Mouse (Mus musculus) midbrain, embryonic 15.5 days (tissue): ENCODE measurements around the gene Aldh3a2. TPM values are rescaled to one million over a fixed set of nuclear protein-coding genes. Genes with fewer than 3 reads are reported as not detected.
"Not testable (repeated sequence)": the region's sequence is repeated elsewhere in the genome, so short reads cannot be mapped to it uniquely, and the experiment has no call there.

ENCODE experiments used
- ATAC-seq: fragments of 200-750 bp; cut with Nextera tagmentation; replicated peaks from 2 replicates; pipeline ENCODE4 v1.8.0; 2017; ENCODE audit warnings: moderate TSS enrichment
- H3K27ac ChIP-seq: fragments of 300-500 bp; sonication (generic); 2 replicates; pipeline ENCODE4 v1.5.1; 2015; ENCODE audit warnings: mild to moderate bottlenecking, inconsistent platforms
- H3K27me3 ChIP-seq: fragments of 300-500 bp; sonication (generic); replicated peaks from 2 replicates; pipeline ENCODE4 v1.6.1; 2015; ENCODE audit warnings: inconsistent platforms
- H3K36me3 ChIP-seq: fragments of 300-500 bp; sonication (generic); replicated peaks from 2 replicates; pipeline ENCODE4 v1.6.1; 2015; ENCODE audit warnings: inconsistent platforms
- H3K4me1 ChIP-seq: fragments of 300-500 bp; sonication (generic); 2 replicates; pipeline ENCODE4 v1.6.1; 2015; ENCODE audit warnings: inconsistent platforms
- H3K4me2 ChIP-seq: fragments of 300-500 bp; sonication (generic); 2 replicates; pipeline ENCODE4 v1.6.1; 2015; ENCODE audit warnings: inconsistent platforms, mild to moderate bottlenecking, moderate library complexity
- H3K4me3 ChIP-seq: fragments of 300-500 bp; sonication (generic); 2 replicates; pipeline ENCODE4 v1.5.1; 2015; ENCODE audit warnings: mild to moderate bottlenecking, inconsistent platforms
- H3K9ac ChIP-seq: fragments of 300-500 bp; sonication (generic); 2 replicates; pipeline ENCODE4 v1.6.1; 2015; ENCODE audit warnings: mild to moderate bottlenecking, inconsistent platforms
- H3K9me3 ChIP-seq: fragments of 300-500 bp; sonication (generic); 2 replicates; pipeline ENCODE4 v1.6.1; 2016; ENCODE audit warnings: inconsistent platforms
- WGBS: fragments of 180-500 bp; shearing (Covaris S2); methylation state at CpG from one replicate; pipeline ENCODE4 v1.1.7; 2015; ENCODE audit warnings: mixed read lengths; 5-methylcytosine and 5-hydroxymethylcytosine counted together
- polyA plus RNA-seq: library from polyadenylated mRNA; unstranded; fragments of >200 nt; fragmentation: Nextera tagmentation; extraction: Ambion mirVana; gene quantifications from 2 replicates; pipeline ENCODE4 v1.2.1, GENCODE M21; 2015

The Aldh3a2 gene
- polyA plus RNA-seq, 1 experiment from 2014 or later = 27.0 TPM

GRCm38 (mm10) chr11:61205167-61205950, 61.9 kb downstream of the Aldh3a2 start:
- no peaks in the 10 kb centered on the region for H3K9me3 ChIP-seq

GRCm38 (mm10) chr11:61202810-61203209, 64.5 kb downstream of the Aldh3a2 start:
- 78% methylated on average over 2 of the region's 2 CpGs for WGBS
- H3K27ac ChIP-seq = no peak overlapping the region
- H3K9ac ChIP-seq = no peak overlapping the region
- H3K9me3 ChIP-seq = no peaks in the 10 kb centered on the region
- ATAC-seq = no peak
- no peak overlapping the region for H3K4me2 ChIP-seq
- no peaks in the 10 kb centered on the region for H3K27me3 ChIP-seq
- no peaks in the 10 kb centered on the region for H3K36me3 ChIP-seq
- H3K4me3 ChIP-seq = no peak overlapping the region
- no peaks in the 10 kb centered on the region for H3K4me1 ChIP-seq

More at GRCm38 (mm10) chr11:61205167-61205950, 61.9 kb downstream of the Aldh3a2 start:
- H3K9ac ChIP-seq = no peak overlapping the region
- ATAC-seq = no peak
- no peak overlapping the region for H3K27ac ChIP-seq
- no peaks in the 10 kb centered on the region for H3K36me3 ChIP-seq
- no peak overlapping the region for H3K4me3 ChIP-seq
- no peaks in the 10 kb centered on the region for H3K27me3 ChIP-seq
- H3K4me1 ChIP-seq = no peaks in the 10 kb centered on the region
- no peak overlapping the region for H3K4me2 ChIP-seq
- 96% methylated on average over 10 of the region's 10 CpGs for WGBS

- no peak for ATAC-seq
- no peaks in the 10 kb centered on the region for H3K36me3 ChIP-seq
- WGBS = 47% methylated on average over 6 of the region's 6 CpGs
- H3K9me3 ChIP-seq = no peaks in the 10 kb centered on the region
- H3K4me3 ChIP-seq = no peak overlapping the region
- no peak overlapping the region for H3K9ac ChIP-seq
- H3K27me3 ChIP-seq = no peaks in the 10 kb centered on the region
- H3K4me2 ChIP-seq = no peak overlapping the region
- H3K4me1 ChIP-seq = no peaks in the 10 kb centered on the region
- H3K27ac ChIP-seq = no peak overlapping the region
Measured at GRCm38 (mm10) chr11:61202186-61202585, 65.1 kb downstream of the Aldh3a2 start.

GRCm38 (mm10) chr11:61199620-61200362, 67.5 kb downstream of the Aldh3a2 start:
- H3K4me3 ChIP-seq = no peak overlapping the region
- 74% methylated on average over 4 of the region's 4 CpGs for WGBS
- H3K9me3 ChIP-seq = no peaks in the 10 kb centered on the region
- H3K9ac ChIP-seq = no peak overlapping the region
- no peak overlapping the region for H3K4me2 ChIP-seq
- no peaks in the 10 kb centered on the region for H3K4me1 ChIP-seq
- no peak for ATAC-seq
- no peaks in the 10 kb centered on the region for H3K27me3 ChIP-seq
- no peaks in the 10 kb centered on the region for H3K36me3 ChIP-seq
- H3K27ac ChIP-seq = no peak overlapping the region

- no peaks in the 10 kb centered on the region for H3K9me3 ChIP-seq
- H3K27ac ChIP-seq = no peak overlapping the region
- H3K27me3 ChIP-seq = no peaks in the 10 kb centered on the region; the same call in 1 of the 2 replicates
- no peak overlapping the region for H3K4me3 ChIP-seq
- H3K4me1 ChIP-seq = no peaks in the 10 kb centered on the region
- no peak for ATAC-seq
- no peaks in the 10 kb centered on the region for H3K36me3 ChIP-seq
- no peak overlapping the region for H3K9ac ChIP-seq
- no peak overlapping the region for H3K4me2 ChIP-seq
Measured at GRCm38 (mm10) chr11:61197935-61198334, 69.3 kb downstream of the Aldh3a2 start.

- no peak overlapping the region for H3K27ac ChIP-seq
- 86% methylated on average over 14 of the region's 14 CpGs for WGBS
- no peaks in the 10 kb centered on the region; the same call in 1 of the 2 replicates for H3K27me3 ChIP-seq
- no peak overlapping the region for H3K4me3 ChIP-seq
- no peaks in the 10 kb centered on the region for H3K9me3 ChIP-seq
- ATAC-seq = no peak
- H3K36me3 ChIP-seq = no peaks in the 10 kb centered on the region
- H3K4me2 ChIP-seq = no peak overlapping the region
- no peak overlapping the region for H3K9ac ChIP-seq
- H3K4me1 ChIP-seq = no peaks in the 10 kb centered on the region
Measured at GRCm38 (mm10) chr11:61196616-61197353, 70.5 kb downstream of the Aldh3a2 start.

GRCm38 (mm10) chr11:61193392-61193791, 73.9 kb downstream of the Aldh3a2 start:
- Histone ChIP-seq H3K9me3 (no peaks in the 10 kb centered on the region), H3K4me2 (no peak overlapping the region), H3K4me1 (no peaks in the 10 kb centered on the region), H3K4me3 (no peak overlapping the region), H3K27me3 (no peaks in the 10 kb centered on the region; the same call in 1 of the 2 replicates), H3K9ac (no peak overlapping the region), H3K27ac (no peak overlapping the region), H3K36me3 (no peaks in the 10 kb centered on the region)
- 14% methylated on average over 9 of the region's 9 CpGs for WGBS
- ATAC-seq = no peak

GRCm38 (mm10) chr11:61192779-61193178, 74.5 kb downstream of the Aldh3a2 start:
- no peaks in the 10 kb centered on the region for H3K4me1 ChIP-seq
- no peaks in the 10 kb centered on the region; the same call in 1 of the 2 replicates for H3K27me3 ChIP-seq
- 100% methylated on average over 2 of the region's 2 CpGs for WGBS
- ATAC-seq = no peak
- no peak overlapping the region for H3K4me2 ChIP-seq
- no peak overlapping the region for H3K27ac ChIP-seq
- H3K4me3 ChIP-seq = no peak overlapping the region
- no peaks in the 10 kb centered on the region for H3K36me3 ChIP-seq
- H3K9ac ChIP-seq = no peak overlapping the region
- H3K9me3 ChIP-seq = no peaks in the 10 kb centered on the region

GRCm38 (mm10) chr11:61192123-61192522, 75.1 kb downstream of the Aldh3a2 start:
- not testable (repeated sequence) for H3K9ac ChIP-seq, H3K36me3 ChIP-seq, H3K27me3 ChIP-seq, ATAC-seq, H3K9me3 ChIP-seq, H3K4me3 ChIP-seq, H3K4me1 ChIP-seq, H3K4me2 ChIP-seq, H3K27ac ChIP-seq
- WGBS = 92% methylated on average over 7 of the region's 10 CpGs

- Histone ChIP-seq H3K9ac (no peak overlapping the region), H3K4me2 (no peak overlapping the region), H3K27me3 (no peaks in the 10 kb centered on the region; the same call in 1 of the 2 replicates), H3K36me3 (no peaks in the 10 kb centered on the region), H3K27ac (no peak overlapping the region), H3K4me3 (no peak overlapping the region), H3K9me3 (no peaks in the 10 kb centered on the region), H3K4me1 (no peaks in the 10 kb centered on the region)
- no peak for ATAC-seq
- WGBS = 39% methylated on average over 2 of the region's 2 CpGs
Measured at GRCm38 (mm10) chr11:61190776-61191175, 76.5 kb downstream of the Aldh3a2 start.

- no peak for ATAC-seq
- Histone ChIP-seq H3K27me3 (no peaks in the 10 kb centered on the region), H3K9ac (no peak overlapping the region), H3K4me1 (no peaks in the 10 kb centered on the region), H3K4me2 (no peak overlapping the region), H3K27ac (no peak overlapping the region), H3K9me3 (no peaks in the 10 kb centered on the region), H3K4me3 (no peak overlapping the region), H3K36me3 (no peaks in the 10 kb centered on the region)
- 91% methylated on average over 1 of the region's 1 CpGs for WGBS
Measured at GRCm38 (mm10) chr11:61183820-61184219, 83.4 kb downstream of the Aldh3a2 start.

GRCm38 (mm10) chr11:61181624-61182023, 85.6 kb downstream of the Aldh3a2 start:
- no peak overlapping the region for H3K4me3 ChIP-seq
- H3K4me2 ChIP-seq = no peak overlapping the region
- no peaks in the 10 kb centered on the region for H3K4me1 ChIP-seq
- H3K36me3 ChIP-seq = no peaks in the 10 kb centered on the region
- H3K27me3 ChIP-seq = no peaks in the 10 kb centered on the region
- ATAC-seq = no peak
- no peak overlapping the region for H3K27ac ChIP-seq
- H3K9ac ChIP-seq = no peak overlapping the region
- H3K9me3 ChIP-seq = no peaks in the 10 kb centered on the region
